Mouse (Mus musculus): Measurements from ENCODE around the gene Ciart. TPM values are rescaled to one million over a fixed set of nuclear protein-coding genes. Genes with fewer than 3 reads are reported as not detected.
"Not testable (repeated sequence)": the region's sequence is repeated elsewhere in the genome, so short reads cannot be mapped to it uniquely, and the experiment has no call there.

Ciart gene
- polyA plus RNA-seq, 1 experiment from 2014 or later, result 6.4 TPM

GRCm38 (mm10) chr3:95925087-95925486 lies 43.0 kb upstream of the Ciart start:
- DNase-seq (no peak), ATAC-seq (ENCODE audit: insufficient read depth) (no peak)
- no peak overlapping the region for H3K9ac ChIP-seq
- H3K4me1 ChIP-seq (ENCODE audit: insufficient read depth), result no peaks in the 10 kb centered on the region
- H3K36me3 ChIP-seq (ENCODE audit: insufficient read depth), result no peaks in the 10 kb centered on the region
- no peaks in the 10 kb centered on the region for H3K9me3 ChIP-seq (ENCODE audit: low read depth, low read length)
- TF ChIP-seq CTCF (IDR thresholded peaks at IDR 0.05; ENCODE audit: low read depth), result no peak
- H3K27ac ChIP-seq (ENCODE audit: low read depth), result no peak overlapping the region
- H3K4me2 ChIP-seq, result no peak overlapping the region
- no peaks in the 10 kb centered on the region for H3K27me3 ChIP-seq (ENCODE audit: insufficient read depth, low read length)
- WGBS, result 74% methylated on average over 5 of the region's 5 CpGs
- H3K4me3 ChIP-seq (ENCODE audit: low read depth, low read length), result no peak overlapping the region

- H3K4me3 ChIP-seq (ENCODE audit: low read depth, low read length), result no peak overlapping the region
- H3K27me3 ChIP-seq (ENCODE audit: insufficient read depth, low read length), result no peaks in the 10 kb centered on the region
- TF ChIP-seq CTCF (IDR thresholded peaks at IDR 0.05; ENCODE audit: low read depth), result no peak
- H3K4me2 ChIP-seq, result no peak overlapping the region
- no peaks in the 10 kb centered on the region for H3K36me3 ChIP-seq (ENCODE audit: insufficient read depth)
- ATAC-seq (ENCODE audit: insufficient read depth) (no peak), DNase-seq (no peak)
- WGBS, result 57% methylated on average over 4 of the region's 4 CpGs
- H3K4me1 ChIP-seq (ENCODE audit: insufficient read depth), result no peaks in the 10 kb centered on the region
- no peak overlapping the region for H3K27ac ChIP-seq (ENCODE audit: low read depth)
- no peaks in the 10 kb centered on the region for H3K9me3 ChIP-seq (ENCODE audit: low read depth, low read length)
- no peak overlapping the region for H3K9ac ChIP-seq
Observed at GRCm38 (mm10) chr3:95924185-95924584, 42.1 kb upstream of the Ciart start.

- H3K4me2 ChIP-seq; H3K4me1 ChIP-seq (ENCODE audit: insufficient read depth); H3K36me3 ChIP-seq (ENCODE audit: insufficient read depth); H3K4me3 ChIP-seq (ENCODE audit: low read depth, low read length); H3K27ac ChIP-seq (ENCODE audit: low read depth); H3K9ac ChIP-seq; H3K9me3 ChIP-seq (ENCODE audit: low read depth, low read length); H3K27me3 ChIP-seq (ENCODE audit: insufficient read depth, low read length); DNase-seq; ATAC-seq (ENCODE audit: insufficient read depth): not testable (repeated sequence)
- WGBS, result 83% methylated on average over 7 of the region's 7 CpGs
Observed at GRCm38 (mm10) chr3:95923429-95923828, 41.4 kb upstream of the Ciart start.

GRCm38 (mm10) chr3:95920532-95920931 lies 38.5 kb upstream of the Ciart start:
- H3K4me3 ChIP-seq (ENCODE audit: low read depth, low read length); H3K9me3 ChIP-seq (ENCODE audit: low read depth, low read length); DNase-seq; H3K9ac ChIP-seq; H3K4me2 ChIP-seq; ATAC-seq (ENCODE audit: insufficient read depth); H3K4me1 ChIP-seq (ENCODE audit: insufficient read depth); H3K27me3 ChIP-seq (ENCODE audit: insufficient read depth, low read length); H3K27ac ChIP-seq (ENCODE audit: low read depth); H3K36me3 ChIP-seq (ENCODE audit: insufficient read depth): not testable (repeated sequence)
- 26% methylated on average over 2 of the region's 2 CpGs for WGBS

- H3K4me2 ChIP-seq, result no peak overlapping the region
- no peak overlapping the region for H3K9ac ChIP-seq
- no peak overlapping the region for H3K4me3 ChIP-seq (ENCODE audit: low read depth, low read length)
- no peaks in the 10 kb centered on the region for H3K9me3 ChIP-seq (ENCODE audit: low read depth, low read length)
- H3K27ac ChIP-seq (ENCODE audit: low read depth), result no peak overlapping the region
- no peaks in the 10 kb centered on the region for H3K4me1 ChIP-seq (ENCODE audit: insufficient read depth)
- TF ChIP-seq CTCF (IDR thresholded peaks at IDR 0.05; ENCODE audit: low read depth), result no peak
- no peaks in the 10 kb centered on the region for H3K27me3 ChIP-seq (ENCODE audit: insufficient read depth, low read length)
- no peak for DNase-seq
- 64% methylated on average over 7 of the region's 7 CpGs for WGBS
- H3K36me3 ChIP-seq (ENCODE audit: insufficient read depth), result no peaks in the 10 kb centered on the region
- no peak for ATAC-seq (ENCODE audit: insufficient read depth)
Observed at GRCm38 (mm10) chr3:95916760-95917159, 34.7 kb upstream of the Ciart start.

- 77% methylated on average over 4 of the region's 4 CpGs for WGBS
- no peaks in the 10 kb centered on the region for H3K4me1 ChIP-seq (ENCODE audit: insufficient read depth)
- DNase-seq (no peak), ATAC-seq (ENCODE audit: insufficient read depth) (no peak)
- H3K9ac ChIP-seq, result no peak overlapping the region
- H3K4me3 ChIP-seq (ENCODE audit: low read depth, low read length), result no peak overlapping the region
- no peaks in the 10 kb centered on the region for H3K36me3 ChIP-seq (ENCODE audit: insufficient read depth)
- no peak overlapping the region for H3K4me2 ChIP-seq
- H3K27me3 ChIP-seq (ENCODE audit: insufficient read depth, low read length), result no peaks in the 10 kb centered on the region
- H3K27ac ChIP-seq (ENCODE audit: low read depth), result no peak overlapping the region
- no peak for TF ChIP-seq CTCF (IDR thresholded peaks at IDR 0.05; ENCODE audit: low read depth)
- H3K9me3 ChIP-seq (ENCODE audit: low read depth, low read length), result no peaks in the 10 kb centered on the region
Observed at GRCm38 (mm10) chr3:95914706-95915105, 32.7 kb upstream of the Ciart start.

- Histone ChIP-seq H3K9me3 (ENCODE audit: low read depth, low read length) (no peaks in the 10 kb centered on the region), H3K4me1 (ENCODE audit: insufficient read depth) (peaks cover 11% of the 10 kb centered on the region), H3K9ac (no peak overlapping the region), H3K27ac (ENCODE audit: low read depth) (no peak overlapping the region), H3K27me3 (ENCODE audit: insufficient read depth, low read length) (no peaks in the 10 kb centered on the region), H3K4me3 (ENCODE audit: low read depth, low read length) (no peak overlapping the region), H3K36me3 (ENCODE audit: insufficient read depth) (no peaks in the 10 kb centered on the region), H3K4me2 (no peak overlapping the region)
- no peak for ATAC-seq (ENCODE audit: insufficient read depth)
- no peak for TF ChIP-seq CTCF (IDR thresholded peaks at IDR 0.05; ENCODE audit: low read depth)
- 37% methylated on average over 4 of the region's 4 CpGs for WGBS
- DNase-seq, result no peak
Observed at GRCm38 (mm10) chr3:95907613-95908012, 25.6 kb upstream of the Ciart start.

- Histone ChIP-seq H3K9me3 (ENCODE audit: low read depth, low read length) (no peaks in the 10 kb centered on the region), H3K27me3 (ENCODE audit: insufficient read depth, low read length) (no peaks in the 10 kb centered on the region), H3K9ac (no peak overlapping the region), H3K36me3 (ENCODE audit: insufficient read depth) (no peaks in the 10 kb centered on the region), H3K4me2 (peak overlapping the region; percentile 81), H3K4me1 (ENCODE audit: insufficient read depth) (peaks cover 11% of the 10 kb centered on the region), H3K27ac (ENCODE audit: low read depth) (no peak overlapping the region), H3K4me3 (ENCODE audit: low read depth, low read length) (peak overlapping the region; percentile 34)
- peak; percentile 86 for TF ChIP-seq CTCF (IDR thresholded peaks at IDR 0.05; ENCODE audit: low read depth)
- peak; percentile 76 for DNase-seq
- 1% methylated on average over 12 of the region's 12 CpGs for WGBS
- no peak for ATAC-seq (ENCODE audit: insufficient read depth)
Observed at GRCm38 (mm10) chr3:95906860-95907259, 24.8 kb upstream of the Ciart start.

Data from lung, embryonic 14.5 days (tissue).